Mouse (Mus musculus) c-Kit-positive CD71-positive TER-119-positive erythroid progenitor cells, embryonic 14.5 days (primary cell): ENCODE measurements around the gene Atp5b.
A peak's percentile ranks its signal among the peaks of the same experiment; 100 is the strongest.
"Not testable (repeated sequence)": the region's sequence is repeated elsewhere in the genome, so short reads cannot be mapped to it uniquely, and the experiment has no call there.

Experiments
- DNase-seq: peaks from one replicate; pipeline ENCODE4 v3.0.0-alpha.2; 2013; ENCODE audit warnings: low spot score

Gene Atp5b

DNA sequence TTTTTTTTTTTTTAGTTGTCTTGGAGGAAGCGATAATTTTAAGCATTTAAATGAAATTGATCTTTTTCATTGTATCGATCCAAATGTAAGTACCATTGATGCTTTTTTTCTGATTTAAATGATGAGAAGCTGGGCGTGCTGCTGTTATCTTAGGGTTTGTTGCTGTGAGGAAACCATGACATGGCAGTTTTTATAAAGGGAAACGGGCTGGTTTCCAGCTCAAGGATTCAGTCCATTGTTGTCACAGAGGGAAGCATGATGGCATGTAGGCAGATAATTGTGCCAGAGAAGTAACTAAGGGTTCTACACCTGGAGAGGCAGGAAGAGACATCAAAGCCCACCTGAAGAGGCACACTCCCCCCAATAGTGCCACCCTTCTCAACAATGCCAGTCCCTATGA lies 13.9 kb upstream of the Atp5b start:
- no peak for DNase-seq

DNA sequence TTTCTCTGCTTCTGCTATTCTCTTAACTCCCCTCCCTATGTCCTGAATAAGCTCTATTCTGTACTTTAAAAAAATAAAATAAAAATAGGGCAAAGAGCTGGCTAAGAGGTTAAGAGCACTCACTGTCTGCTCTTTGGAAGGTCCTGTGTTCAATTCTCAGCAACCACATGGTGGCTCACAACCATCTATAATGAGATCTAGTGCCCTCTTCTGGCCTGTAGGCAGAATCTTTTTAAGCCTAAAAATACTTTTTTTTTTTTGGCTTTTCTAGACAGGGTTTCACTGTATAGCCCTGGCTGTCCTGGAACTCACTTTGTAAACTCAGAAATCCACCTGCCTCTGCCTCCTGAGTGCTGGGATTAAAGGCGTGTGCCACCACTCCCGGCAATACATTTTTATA lies 12.6 kb upstream of the Atp5b start:
- DNase-seq: not testable (repeated sequence)

DNA sequence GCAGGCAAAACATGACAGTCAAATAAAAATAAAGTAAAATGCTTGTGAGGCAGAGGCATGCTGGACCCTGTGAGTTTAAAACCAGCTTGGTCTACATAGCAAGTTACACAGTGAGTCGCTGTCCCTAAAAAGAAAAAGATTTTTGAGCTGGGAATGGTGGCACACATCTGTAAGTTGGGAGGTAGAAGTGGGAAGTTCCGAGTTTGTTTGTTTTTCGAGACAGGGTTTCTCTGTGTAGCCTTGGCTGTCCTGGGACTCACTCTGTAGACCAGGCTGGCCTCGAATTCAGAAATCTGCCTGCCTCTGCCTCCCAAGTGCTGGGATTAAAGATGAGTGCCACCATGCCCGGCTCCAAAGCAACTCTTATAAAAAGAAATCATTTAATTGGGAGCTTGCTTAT lies 4.8 kb upstream of the Atp5b start:
- DNase-seq: not testable (repeated sequence)

DNA sequence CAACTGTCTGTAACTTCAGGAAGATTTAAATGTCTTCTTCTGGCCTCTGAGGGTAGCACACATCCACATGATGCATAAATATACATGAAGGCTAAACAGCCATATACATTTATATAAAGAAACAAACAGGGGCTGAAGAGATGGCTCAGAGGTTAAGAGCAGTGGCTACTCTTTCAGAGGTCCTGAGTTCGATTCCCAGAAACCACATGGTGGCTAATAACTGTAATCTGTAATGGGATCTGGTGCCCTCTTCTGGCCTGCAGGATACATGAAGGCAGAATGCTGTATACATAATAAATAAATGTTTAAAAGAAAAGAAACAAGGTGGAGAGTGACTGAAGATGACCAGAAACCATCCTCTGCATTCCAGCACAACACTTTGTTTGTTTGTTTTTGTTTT lies 2.6 kb upstream of the Atp5b start:
- DNase-seq: no peak

DNA sequence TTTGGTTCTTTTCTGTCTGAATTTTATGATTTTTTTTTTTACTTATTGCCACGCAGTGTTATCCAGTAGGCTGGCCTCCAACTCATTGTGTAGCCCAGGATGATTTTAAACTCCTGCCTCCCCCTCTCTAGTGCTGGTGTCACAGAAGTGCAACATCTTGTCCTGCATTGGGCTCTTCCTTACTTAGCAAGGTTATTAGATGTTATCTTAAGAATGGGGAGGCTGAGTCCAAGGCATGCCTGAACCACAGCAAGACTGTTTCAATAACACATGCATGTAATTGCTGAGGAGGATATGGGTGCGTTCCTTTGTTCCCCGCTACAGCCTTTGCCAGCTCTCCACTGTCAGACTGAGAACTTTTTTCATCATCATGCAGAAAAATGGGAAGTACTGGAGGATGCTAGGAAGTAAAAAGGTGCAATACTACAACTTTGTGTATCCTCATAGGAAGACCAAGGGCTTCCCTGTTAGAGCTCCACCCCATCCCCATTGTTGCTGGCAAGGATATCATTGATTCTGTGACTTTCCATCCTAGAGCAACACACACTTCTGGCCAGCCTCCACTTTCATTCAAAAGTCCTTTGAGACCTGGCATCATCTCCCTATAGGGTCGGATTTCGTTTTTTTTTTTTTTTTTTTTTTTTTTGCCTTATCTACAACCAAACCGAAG lies 1.1 kb upstream of the Atp5b start:
- DNase-seq: no peak

DNA sequence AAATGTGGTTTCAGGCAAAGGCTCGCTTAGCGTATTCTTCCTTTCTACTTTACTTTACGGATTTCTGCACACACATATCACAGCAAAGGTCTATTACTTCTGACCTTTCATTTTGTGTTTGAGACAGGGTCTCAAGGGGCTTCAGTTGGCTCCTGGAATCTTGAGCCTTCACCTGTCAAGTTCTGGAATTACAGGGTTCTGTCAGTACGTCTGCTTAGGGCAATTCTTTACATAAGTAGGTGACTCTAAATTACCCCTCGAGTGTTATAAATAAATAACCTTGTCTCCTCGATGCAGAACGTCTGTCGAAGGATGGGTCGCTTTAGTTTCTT lies 630 bp upstream of the Atp5b start:
- DNase-seq: no peak

DNA sequence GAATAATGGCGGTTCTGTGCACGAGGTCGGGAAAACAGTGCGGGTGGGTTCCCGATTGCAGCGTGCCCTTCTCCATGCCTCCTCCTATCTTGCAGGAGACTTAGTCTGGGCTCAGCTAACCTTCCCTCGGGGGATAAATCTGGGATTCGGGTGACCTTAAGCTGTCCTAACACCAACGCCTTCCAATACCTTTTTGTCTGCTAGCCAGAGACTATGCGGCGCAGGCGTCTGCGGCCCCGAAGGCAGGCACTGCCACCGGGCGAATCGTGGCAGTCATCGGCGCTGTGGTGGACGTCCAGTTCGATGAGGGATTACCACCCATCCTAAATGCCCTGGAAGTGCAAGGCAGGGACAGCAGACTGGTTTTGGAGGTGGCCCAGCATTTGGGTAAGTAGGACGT lies 615 bp downstream of the Atp5b start:
- no peak for DNase-seq

DNA sequence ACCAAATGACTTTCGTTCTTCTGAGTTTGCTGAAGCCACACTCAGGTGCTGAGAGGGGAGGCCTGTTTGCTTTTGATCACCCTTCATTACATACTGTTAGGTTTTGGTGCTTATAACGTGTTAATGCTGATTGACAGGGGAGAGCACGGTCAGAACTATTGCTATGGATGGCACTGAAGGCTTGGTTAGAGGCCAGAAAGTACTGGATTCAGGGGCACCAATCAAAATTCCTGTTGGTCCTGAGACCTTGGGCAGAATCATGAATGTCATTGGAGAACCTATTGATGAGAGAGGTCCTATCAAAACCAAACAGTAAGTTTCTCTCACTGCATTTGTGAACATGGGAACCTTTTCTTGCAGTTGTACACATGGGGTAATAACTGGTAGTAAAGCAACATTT lies 1.1 kb downstream of the Atp5b start:
- DNase-seq: no peak

DNA sequence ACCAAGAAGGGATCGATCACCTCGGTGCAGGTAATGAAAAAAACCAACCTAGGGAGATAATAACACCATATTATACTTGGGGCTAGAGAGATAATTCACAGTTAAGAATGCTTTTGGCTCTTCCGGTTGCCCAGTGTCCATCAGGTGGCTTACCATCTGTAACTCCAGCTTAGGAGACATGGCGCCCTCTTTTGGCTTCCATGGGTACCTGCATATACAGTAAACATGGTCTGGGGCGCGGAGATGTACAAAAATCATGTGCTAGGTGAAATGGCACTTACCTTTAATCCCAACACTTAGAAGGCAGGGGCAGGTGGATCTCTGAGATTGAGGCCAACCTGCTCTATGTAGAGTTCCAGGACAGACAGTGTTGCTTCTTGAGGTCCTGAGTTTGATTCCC lies 3.3 kb downstream of the Atp5b start:
- peak; percentile 52 for DNase-seq

DNA sequence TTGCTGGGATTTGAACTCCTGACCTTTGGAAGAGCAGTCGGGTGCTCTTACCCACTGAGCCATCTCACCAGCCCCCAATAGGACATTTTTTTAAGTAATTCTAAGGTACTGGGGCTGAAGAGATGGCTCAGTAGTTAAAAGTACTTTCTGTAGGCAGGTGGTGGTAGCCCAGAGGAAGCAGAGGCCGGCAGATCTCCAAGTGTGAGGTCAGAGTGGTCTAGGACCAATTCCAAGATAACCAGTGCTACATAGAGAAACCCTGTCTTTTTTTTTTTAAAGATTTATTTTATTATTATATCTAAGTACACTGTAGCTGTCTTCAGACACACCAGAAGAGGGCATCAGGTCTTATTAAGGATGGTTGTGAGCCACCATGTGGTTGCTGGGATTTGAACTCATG lies 4.1 kb downstream of the Atp5b start:
- DNase-seq: not testable (repeated sequence)

DNA sequence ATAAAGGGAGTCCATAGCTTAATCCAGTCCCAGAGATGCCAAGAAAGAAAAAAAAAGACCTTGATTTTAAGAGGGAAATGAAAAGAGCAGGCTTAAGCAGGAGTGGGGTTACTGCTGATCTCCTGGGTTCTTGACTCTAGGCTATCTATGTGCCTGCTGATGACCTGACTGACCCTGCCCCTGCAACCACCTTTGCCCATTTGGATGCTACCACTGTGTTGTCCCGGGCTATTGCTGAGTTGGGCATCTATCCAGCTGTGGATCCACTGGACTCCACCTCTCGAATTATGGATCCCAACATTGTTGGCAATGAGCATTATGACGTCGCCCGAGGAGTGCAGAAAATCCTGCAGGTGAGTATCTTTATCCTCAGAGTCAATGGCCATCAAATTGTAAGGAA lies 5.1 kb downstream of the Atp5b start:
- no peak for DNase-seq

DNA sequence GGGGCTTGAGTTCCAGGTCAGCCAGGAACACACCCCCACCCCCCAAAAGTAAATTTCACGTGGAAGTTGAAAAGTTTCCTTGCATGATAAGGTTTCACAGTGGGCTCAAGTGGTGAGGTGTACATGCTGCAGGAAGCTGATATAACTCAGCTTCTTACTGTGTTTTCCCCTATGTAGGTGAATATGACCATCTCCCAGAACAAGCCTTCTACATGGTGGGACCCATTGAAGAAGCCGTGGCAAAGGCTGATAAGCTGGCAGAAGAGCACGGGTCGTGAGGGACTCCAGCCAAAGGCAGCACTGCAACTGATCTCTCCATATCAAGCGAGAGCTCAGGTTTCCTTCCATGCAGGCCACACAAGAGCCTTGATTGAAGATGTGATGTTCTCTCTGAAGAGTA lies 6.8 kb downstream of the Atp5b start:
- no peak for DNase-seq

DNA sequence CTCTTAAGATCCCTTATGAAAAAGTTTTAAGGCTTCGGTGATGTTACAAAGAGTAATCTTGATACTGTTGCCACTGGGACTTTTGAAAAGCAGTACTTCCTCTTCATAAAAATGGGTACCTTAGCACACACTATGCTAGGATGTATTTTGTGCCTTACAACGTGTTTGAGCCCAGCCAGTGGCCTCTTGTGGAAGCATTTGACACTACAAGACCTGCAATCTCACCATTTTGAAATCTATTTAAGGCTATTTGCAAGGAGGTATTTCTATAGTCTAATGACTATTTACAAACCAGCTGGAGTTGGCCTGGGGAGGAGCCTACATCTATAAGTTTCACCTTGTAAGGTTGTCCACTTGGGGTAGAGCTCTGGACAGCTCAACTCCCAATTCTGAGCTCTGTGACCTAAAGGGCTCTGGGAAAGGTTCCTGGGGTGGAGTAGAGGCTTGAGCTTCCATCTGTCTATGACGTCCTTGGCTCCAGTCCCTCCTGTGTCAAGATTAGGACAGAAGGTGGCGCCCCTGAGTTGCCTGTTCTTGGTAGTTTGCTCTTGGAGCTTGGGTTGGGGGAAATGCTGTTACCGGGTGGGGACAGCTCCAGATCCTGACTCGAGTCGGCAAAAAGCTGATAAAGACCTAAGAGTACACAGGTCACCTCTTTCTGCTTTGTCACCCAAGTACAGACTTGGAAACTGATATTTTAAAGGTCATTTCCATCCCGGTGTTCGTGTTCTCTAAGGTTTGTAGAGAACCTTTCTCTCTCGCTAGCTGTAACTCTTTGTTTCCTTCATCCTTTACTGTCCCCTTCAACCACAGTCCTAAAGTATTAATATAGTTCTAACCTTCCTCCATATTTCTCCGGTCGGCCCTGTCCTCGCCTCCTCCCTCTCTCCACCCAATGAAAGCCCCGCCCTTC lies 7.8 kb downstream of the Atp5b start:
- DNase-seq: peak; percentile 98

DNA sequence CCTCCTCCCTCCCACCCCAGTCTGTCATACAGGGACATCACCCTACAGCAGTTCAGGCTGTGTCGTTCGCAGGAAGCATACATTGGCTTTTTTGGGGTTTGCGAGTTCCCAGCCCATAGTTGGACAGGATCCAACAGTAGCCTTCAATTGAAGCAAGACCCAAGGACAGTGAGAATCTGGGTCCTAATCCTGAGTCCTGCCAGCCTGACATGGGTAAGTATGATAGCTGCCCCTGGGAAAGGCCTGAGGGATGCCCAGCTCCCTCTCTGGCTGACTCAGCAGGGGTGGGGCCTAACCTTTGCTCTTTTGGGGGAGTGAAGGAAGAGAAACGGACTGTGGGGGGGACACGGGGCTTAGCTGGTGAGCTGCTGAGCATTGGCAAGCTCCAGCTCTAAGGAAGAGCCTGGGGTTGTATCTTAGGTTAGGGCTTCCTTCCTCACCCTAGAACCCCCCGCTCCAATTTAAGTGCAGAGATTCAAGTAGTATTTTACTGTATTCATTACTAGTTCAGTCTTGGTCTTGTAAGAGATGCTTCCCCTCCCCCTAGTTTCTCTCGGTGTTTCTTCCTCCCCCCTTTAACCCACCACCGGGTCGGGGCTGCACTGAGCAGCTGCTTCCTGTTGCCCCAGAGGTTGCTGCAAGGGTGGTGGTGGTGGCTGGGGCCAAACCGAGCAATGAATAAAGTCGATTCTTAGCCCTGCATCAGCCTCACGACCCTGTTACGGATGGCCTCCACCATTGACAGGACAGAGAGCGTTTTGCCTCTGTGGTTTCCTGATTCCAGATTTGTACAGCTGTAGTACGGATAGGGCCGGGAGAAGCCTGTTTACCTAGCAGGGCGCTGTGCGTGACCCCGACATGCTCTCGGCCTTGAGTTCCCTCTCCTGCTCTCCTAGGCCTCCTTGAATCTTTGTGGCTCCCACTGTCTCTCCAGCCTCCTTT lies 8.8 kb downstream of the Atp5b start, which contains the start of gene Baz2a:
Baz2a (plus strand) TSS at position 14 of the 942 bp plus-strand sequence.
- peak; percentile 87 for DNase-seq

DNA sequence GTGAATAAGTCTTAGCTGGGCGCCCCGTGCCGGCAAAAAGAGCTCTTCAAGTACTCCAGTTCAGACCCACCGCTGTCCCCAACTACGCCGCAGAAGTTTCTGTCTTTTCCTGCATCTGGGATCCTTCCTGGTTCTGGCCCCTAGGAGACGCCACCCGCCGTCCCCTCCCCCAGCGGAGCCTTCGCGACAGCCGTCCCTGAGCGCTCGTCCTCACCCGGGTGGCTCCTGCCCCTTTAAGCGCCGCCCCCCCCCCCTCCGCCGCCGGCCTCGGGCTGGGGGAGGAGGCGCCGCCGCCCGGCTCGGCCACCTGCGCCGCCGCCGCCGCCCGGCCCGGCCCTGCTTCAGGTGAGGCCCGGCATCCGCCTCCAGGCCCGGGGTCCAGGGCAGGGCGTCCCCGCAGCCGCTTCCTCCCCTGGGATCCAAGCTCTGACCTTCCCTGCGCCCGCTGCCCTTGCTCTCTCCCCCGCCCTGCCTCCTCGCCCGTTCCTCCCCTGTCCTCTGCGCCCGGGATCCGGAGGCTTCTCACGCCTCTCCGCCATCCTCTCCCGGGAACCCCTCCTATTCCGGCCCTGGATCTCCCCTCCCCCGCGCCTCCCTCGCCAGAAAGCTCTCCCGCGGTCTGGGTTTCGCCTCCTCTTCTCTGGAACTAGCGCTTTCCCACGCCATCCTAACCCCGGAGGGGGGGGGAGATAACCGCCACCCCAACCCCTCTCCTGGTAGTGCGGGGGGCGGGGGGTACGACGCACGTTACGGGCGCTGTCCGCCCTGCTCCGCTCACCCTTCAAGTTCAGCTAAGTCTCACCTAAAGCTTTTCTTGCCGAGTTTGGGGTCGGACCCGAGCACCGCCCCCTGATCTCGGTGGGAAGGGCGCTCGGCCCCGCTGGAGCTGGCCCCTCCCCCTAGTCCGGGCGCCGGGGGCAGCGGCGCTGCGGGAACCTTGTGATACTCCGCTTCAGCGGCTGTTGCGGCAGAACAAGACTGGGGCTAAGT lies 9.7 kb downstream of the Atp5b start:
- peak; percentile 62 for DNase-seq

DNA sequence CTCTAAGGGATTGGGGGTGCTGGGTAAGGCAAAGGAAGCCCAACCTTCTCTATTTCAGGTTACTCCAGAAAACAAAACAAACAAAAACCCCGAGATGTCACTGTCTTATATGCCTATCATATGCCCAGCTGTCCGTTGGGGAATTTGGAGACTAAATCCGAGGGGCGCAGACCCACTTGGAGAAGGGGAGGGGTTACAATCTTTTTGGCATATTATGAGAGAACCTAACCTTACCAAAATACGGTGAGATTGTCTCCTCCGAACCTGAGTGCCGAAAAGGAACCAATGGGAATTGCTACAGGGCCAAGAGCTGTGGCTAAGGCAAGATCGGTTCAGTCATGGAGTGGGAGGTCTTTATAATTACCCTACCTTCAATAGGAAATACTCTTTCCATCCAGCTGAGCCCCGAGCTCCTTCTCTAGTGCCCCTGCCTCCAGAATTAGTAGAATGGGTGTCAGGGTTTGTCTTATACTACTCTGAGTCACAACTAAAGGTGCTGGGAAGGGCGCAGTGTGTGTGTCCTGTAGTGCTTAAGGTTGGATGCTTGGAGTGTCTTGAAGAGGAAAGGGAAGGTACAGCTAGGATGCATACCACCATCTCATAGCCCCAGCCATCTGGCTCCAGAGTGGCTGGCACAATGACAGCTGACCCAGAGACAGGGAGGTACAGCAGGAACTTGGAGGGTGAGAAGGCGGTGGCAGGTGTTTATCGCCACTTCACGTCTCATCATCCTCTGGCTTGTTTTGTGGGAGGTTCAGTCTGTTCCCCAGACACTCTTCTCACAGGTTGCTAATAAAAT lies 10.6 kb downstream of the Atp5b start:
- peak; percentile 68 for DNase-seq

DNA sequence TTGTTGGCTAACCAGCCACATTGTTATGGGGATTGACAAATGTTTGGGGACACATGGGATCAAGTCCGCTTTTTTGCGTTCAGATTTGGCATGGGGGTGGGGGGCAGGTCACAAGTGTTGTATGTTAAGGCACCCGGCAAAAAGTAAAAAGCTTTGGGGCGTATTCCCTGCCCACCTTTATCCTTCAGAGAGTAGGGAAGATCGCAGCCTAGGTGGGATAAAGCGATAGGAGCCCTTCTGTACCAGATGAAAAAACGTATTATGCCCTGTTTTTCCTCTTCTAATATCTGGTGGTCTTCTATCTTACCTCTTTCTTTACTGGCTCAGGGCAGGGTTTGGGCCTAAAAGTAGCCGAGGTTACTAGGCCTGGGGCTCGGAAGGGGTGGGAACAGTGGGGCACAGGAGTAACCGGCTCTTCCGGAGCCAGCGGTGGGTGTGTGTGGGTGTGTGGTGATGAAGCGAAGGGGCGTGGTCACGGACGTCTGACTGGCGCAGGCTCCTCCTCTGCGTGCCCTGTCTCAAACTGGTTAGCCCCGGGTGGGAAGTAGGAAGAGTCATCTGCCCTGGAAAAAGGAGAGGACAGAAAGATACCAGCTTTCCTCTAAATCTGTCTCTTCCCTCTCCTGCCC lies 11.4 kb downstream of the Atp5b start:
- peak; percentile 91 for DNase-seq

DNA sequence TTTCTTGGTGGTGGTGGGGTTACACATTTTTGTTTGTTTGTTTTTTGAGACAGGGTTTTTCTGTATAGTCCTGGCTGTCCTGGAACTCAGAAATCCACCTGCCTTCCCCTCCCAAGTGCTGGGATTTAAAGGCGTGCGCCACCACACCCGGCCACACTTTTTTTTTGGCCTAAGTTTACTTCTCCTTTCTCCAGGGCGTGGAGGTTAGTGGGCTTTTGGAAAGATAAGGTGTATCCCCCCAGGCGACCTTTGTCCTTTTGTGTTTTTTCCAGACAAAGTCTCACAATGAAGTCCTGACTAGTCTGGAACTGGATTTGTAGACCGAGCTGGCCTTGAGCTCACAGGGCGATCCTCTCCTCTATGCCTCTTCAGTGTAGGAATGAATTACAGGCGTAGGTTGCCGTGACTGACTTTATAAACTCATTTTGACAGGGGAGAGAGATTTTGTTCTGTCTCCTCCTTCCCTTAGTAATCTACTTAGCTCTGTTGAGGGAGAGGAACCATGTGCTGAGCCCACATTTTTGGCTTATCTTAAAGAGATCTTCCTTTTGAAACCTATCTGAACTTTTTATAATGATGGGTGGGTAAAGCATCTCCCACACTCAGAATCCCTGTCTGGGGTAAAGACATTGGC lies 12.0 kb downstream of the Atp5b start:
- DNase-seq: no peak

DNA sequence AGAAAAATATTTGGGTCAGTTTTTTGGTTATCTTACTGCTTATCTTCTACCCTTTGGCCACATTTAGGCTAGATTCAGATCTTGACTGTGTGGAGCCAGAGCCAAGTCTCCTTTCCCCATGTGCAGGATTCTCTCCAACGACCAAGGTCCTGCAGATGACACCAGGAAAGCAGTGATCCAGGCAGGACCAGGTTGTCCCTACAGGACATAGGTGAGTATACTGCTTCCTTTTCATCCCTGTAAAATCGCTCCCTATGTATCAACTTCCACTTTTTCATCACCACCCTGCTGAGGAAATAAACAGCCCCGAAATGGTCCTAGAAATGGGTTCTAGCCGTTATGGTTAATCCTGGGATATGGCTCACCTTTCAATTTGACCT lies 13.2 kb downstream of the Atp5b start:
- DNase-seq: no peak
